Mouse (Mus musculus): ENCODE results near the gene Srxn1. TPM values are rescaled to one million over a fixed set of nuclear protein-coding genes. Genes with fewer than 3 reads are reported as not detected.
A peak's percentile ranks its signal among the peaks of the same experiment; 100 is the strongest.

The Srxn1 gene
- polyA plus RNA-seq, 1 experiment from 2014 or later, result 17.9 TPM

GRCm38 (mm10) chr2:152128597-152128996 lies 23.3 kb downstream of the Srxn1 start:
- no peak overlapping the region for H3K27ac ChIP-seq
- WGBS (ENCODE audit: insufficient replicate concordance), result 63% methylated on average over 2 of the region's 2 CpGs

GRCm38 (mm10) chr2:152129778-152130177 lies 24.5 kb downstream of the Srxn1 start:
- Histone ChIP-seq H3K4me3 (replicated peaks) (no peak overlapping the region), H3K27ac (no peak overlapping the region), H3K4me2 (no peak overlapping the region), H3K27me3 (peaks cover 14% of the 10 kb centered on the region; the same call in 1 of the 2 replicates), H3K9ac (no peak overlapping the region), H3K36me3 (no peaks in the 10 kb centered on the region), H3K9me3 (replicated peaks) (no peaks in the 10 kb centered on the region), H3K4me1 (replicated peaks) (peaks cover 9% of the 10 kb centered on the region)
- WGBS (ENCODE audit: insufficient replicate concordance), result 48% methylated on average over 3 of the region's 3 CpGs
- ATAC-seq (ENCODE audit: low read depth), result no peak
- DNase-seq, result no peak

More at GRCm38 (mm10) chr2:152128597-152128996, 23.3 kb downstream of the Srxn1 start:
- Histone ChIP-seq H3K4me1 (replicated peaks) (peaks cover 21% of the 10 kb centered on the region), H3K36me3 (no peaks in the 10 kb centered on the region), H3K9me3 (replicated peaks) (no peaks in the 10 kb centered on the region), H3K4me2 (no peak overlapping the region), H3K27me3 (peaks cover 14% of the 10 kb centered on the region; the same call in 1 of the 2 replicates), H3K9ac (no peak overlapping the region), H3K4me3 (replicated peaks) (no peak overlapping the region)
- ATAC-seq (ENCODE audit: low read depth) (no peak), DNase-seq (no peak)

- ATAC-seq (ENCODE audit: low read depth), result no peak
- WGBS (ENCODE audit: insufficient replicate concordance), result 43% methylated on average over 9 of the region's 9 CpGs
- no peak overlapping the region for H3K27ac ChIP-seq
- no peak overlapping the region for H3K4me3 ChIP-seq (replicated peaks)
- H3K4me2 ChIP-seq, result no peak overlapping the region
- no peak for DNase-seq
- peaks cover 19% of the 10 kb centered on the region for H3K27me3 ChIP-seq
- no peaks in the 10 kb centered on the region for H3K36me3 ChIP-seq
- no peaks in the 10 kb centered on the region for H3K9me3 ChIP-seq (replicated peaks)
- H3K4me1 ChIP-seq (replicated peaks), result no peaks in the 10 kb centered on the region
- no peak overlapping the region for H3K9ac ChIP-seq
Observed at GRCm38 (mm10) chr2:152132016-152132415, 26.7 kb downstream of the Srxn1 start.

GRCm38 (mm10) chr2:152132691-152133090 lies 27.4 kb downstream of the Srxn1 start:
- Histone ChIP-seq H3K4me2 (no peak overlapping the region), H3K4me3 (replicated peaks) (no peak overlapping the region), H3K27ac (no peak overlapping the region), H3K9me3 (replicated peaks) (no peaks in the 10 kb centered on the region), H3K9ac (no peak overlapping the region), H3K27me3 (peaks cover 23% of the 10 kb centered on the region), H3K4me1 (replicated peaks) (no peaks in the 10 kb centered on the region), H3K36me3 (no peaks in the 10 kb centered on the region)
- ATAC-seq (ENCODE audit: low read depth) (no peak), DNase-seq (no peak)
- WGBS (ENCODE audit: insufficient replicate concordance), result 56% methylated on average over 8 of the region's 8 CpGs

- H3K4me2 ChIP-seq, result no peak overlapping the region
- peaks cover 22% of the 10 kb centered on the region for H3K4me1 ChIP-seq (replicated peaks)
- H3K27me3 ChIP-seq, result peaks cover 65% of the 10 kb centered on the region
- H3K27ac ChIP-seq, result no peak overlapping the region
- WGBS (ENCODE audit: insufficient replicate concordance), result 54% methylated on average over 10 of the region's 10 CpGs
- H3K9me3 ChIP-seq (replicated peaks), result no peaks in the 10 kb centered on the region
- no peak overlapping the region for H3K4me3 ChIP-seq (replicated peaks)
- no peak overlapping the region for H3K9ac ChIP-seq
- no peaks in the 10 kb centered on the region for H3K36me3 ChIP-seq
- DNase-seq, result no peak
- ATAC-seq (ENCODE audit: low read depth), result no peak
Observed at GRCm38 (mm10) chr2:152139191-152139987, 34.1 kb downstream of the Srxn1 start.

- WGBS (ENCODE audit: insufficient replicate concordance), result 57% methylated on average over 11 of the region's 11 CpGs
- H3K4me2 ChIP-seq, result no peak overlapping the region
- peaks cover 22% of the 10 kb centered on the region for H3K4me1 ChIP-seq (replicated peaks)
- H3K27ac ChIP-seq, result no peak overlapping the region
- no peaks in the 10 kb centered on the region for H3K36me3 ChIP-seq
- peaks cover 81% of the 10 kb centered on the region for H3K27me3 ChIP-seq
- ATAC-seq (ENCODE audit: low read depth), result no peak
- H3K9me3 ChIP-seq (replicated peaks), result no peaks in the 10 kb centered on the region
- no peak overlapping the region for H3K4me3 ChIP-seq (replicated peaks)
- H3K9ac ChIP-seq, result no peak overlapping the region
- no peak for DNase-seq
Observed at GRCm38 (mm10) chr2:152140941-152141340, 35.6 kb downstream of the Srxn1 start.

- Histone ChIP-seq H3K36me3 (no peaks in the 10 kb centered on the region), H3K4me3 (replicated peaks) (peak overlapping the region; percentile 36), H3K9me3 (replicated peaks) (no peaks in the 10 kb centered on the region), H3K9ac (no peak overlapping the region), H3K27ac (no peak overlapping the region), H3K4me2 (peak overlapping the region; percentile 46), H3K27me3 (peaks cover 83% of the 10 kb centered on the region), H3K4me1 (replicated peaks) (peaks cover 22% of the 10 kb centered on the region)
- ATAC-seq (ENCODE audit: low read depth) (no peak), DNase-seq (no peak)
- WGBS (ENCODE audit: insufficient replicate concordance), result 42% methylated on average over 1 of the region's 1 CpGs
Observed at GRCm38 (mm10) chr2:152141491-152141890, 36.2 kb downstream of the Srxn1 start.

GRCm38 (mm10) chr2:152142046-152142445 lies 36.7 kb downstream of the Srxn1 start:
- H3K27me3 ChIP-seq, result peaks cover 87% of the 10 kb centered on the region
- H3K27ac ChIP-seq, result no peak overlapping the region
- H3K36me3 ChIP-seq, result no peaks in the 10 kb centered on the region
- H3K4me3 ChIP-seq (replicated peaks), result peak overlapping the region; percentile 36
- WGBS (ENCODE audit: insufficient replicate concordance), result 5% methylated on average over 13 of the region's 13 CpGs
- ATAC-seq (ENCODE audit: low read depth), result no peak
- H3K9ac ChIP-seq, result no peak overlapping the region
- H3K4me1 ChIP-seq (replicated peaks), result peaks cover 22% of the 10 kb centered on the region
- H3K4me2 ChIP-seq, result peak overlapping the region; percentile 46
- no peaks in the 10 kb centered on the region for H3K9me3 ChIP-seq (replicated peaks)
- no peak for DNase-seq

GRCm38 (mm10) chr2:152142571-152142970 lies 37.3 kb downstream of the Srxn1 start:
- H3K4me2 ChIP-seq, result peak overlapping the region; percentile 68
- H3K36me3 ChIP-seq, result no peaks in the 10 kb centered on the region
- ATAC-seq (ENCODE audit: low read depth) (no peak), DNase-seq (no peak)
- peak overlapping the region; percentile 36 for H3K4me3 ChIP-seq (replicated peaks)
- no peaks in the 10 kb centered on the region for H3K9me3 ChIP-seq (replicated peaks)
- peaks cover 86% of the 10 kb centered on the region for H3K27me3 ChIP-seq
- WGBS (ENCODE audit: insufficient replicate concordance), result 5% methylated on average over 11 of the region's 11 CpGs
- peaks cover 22% of the 10 kb centered on the region for H3K4me1 ChIP-seq (replicated peaks)
- no peak overlapping the region for H3K9ac ChIP-seq
- H3K27ac ChIP-seq, result no peak overlapping the region

GRCm38 (mm10) chr2:152143279-152144157 lies 38.2 kb downstream of the Srxn1 start, which contains the start of gene Tcf15:
TSS of gene Tcf15 (plus strand) at chr2:152143561.
- H3K4me2 ChIP-seq, result peak within 1 kb of the TSS; percentile 68
- 0 out of 2 replicates have a peak within 1 kb of the TSS, but pooled peaks have one; percentile 17 for H3K9ac ChIP-seq
- no peak within 1 kb of the TSS for H3K27ac ChIP-seq
- H3K4me1 ChIP-seq (replicated peaks), result peaks cover 22% of the 10 kb centered on the region
- DNase-seq (peak; percentile 15), ATAC-seq (ENCODE audit: low read depth) (peak; percentile 79)
- no peaks in the 10 kb centered on the region for H3K36me3 ChIP-seq
- 1% methylated on average over 115 of the region's 118 CpGs for WGBS (ENCODE audit: insufficient replicate concordance)
- H3K9me3 ChIP-seq (replicated peaks), result no peaks in the 10 kb centered on the region
- peaks cover 83% of the 10 kb centered on the region for H3K27me3 ChIP-seq
- peak within 1 kb of the TSS; percentile 51 for H3K4me3 ChIP-seq (replicated peaks)

- H3K4me2 ChIP-seq, result peak overlapping the region; percentile 68
- H3K4me3 ChIP-seq (replicated peaks), result peak overlapping the region; percentile 51
- DNase-seq, result no peak
- ATAC-seq (ENCODE audit: low read depth), result no peak
- peaks cover 88% of the 10 kb centered on the region for H3K27me3 ChIP-seq
- H3K36me3 ChIP-seq, result no peaks in the 10 kb centered on the region
- no peak overlapping the region for H3K9ac ChIP-seq
- peaks cover 22% of the 10 kb centered on the region for H3K4me1 ChIP-seq (replicated peaks)
- no peaks in the 10 kb centered on the region for H3K9me3 ChIP-seq (replicated peaks)
- no peak overlapping the region for H3K27ac ChIP-seq
- 20% methylated on average over 9 of the region's 9 CpGs for WGBS (ENCODE audit: insufficient replicate concordance)
Observed at GRCm38 (mm10) chr2:152144158-152144450, 38.8 kb downstream of the Srxn1 start.
